Mouse (Mus musculus) CD4-positive, CD25-positive, alpha-beta regulatory T cell, adult 2 months (primary cell): ENCODE results near the gene Zfp14.

Source experiments
- DNase-seq: peaks from one replicate; pipeline ENCODE4 v3.0.0-alpha.2; 2012; ENCODE audit warnings: low read depth, low spot score

The Zfp14 gene

GRCm38 (mm10) chr7:30028572-30028971 lies 22.6 kb downstream of the Zfp14 start:
- DNase-seq, result no peak

- DNase-seq, result no peak
These were observed 23.8 kb downstream of the Zfp14 start for GRCm38 (mm10) chr7:30027331-30027730.

DNA sequence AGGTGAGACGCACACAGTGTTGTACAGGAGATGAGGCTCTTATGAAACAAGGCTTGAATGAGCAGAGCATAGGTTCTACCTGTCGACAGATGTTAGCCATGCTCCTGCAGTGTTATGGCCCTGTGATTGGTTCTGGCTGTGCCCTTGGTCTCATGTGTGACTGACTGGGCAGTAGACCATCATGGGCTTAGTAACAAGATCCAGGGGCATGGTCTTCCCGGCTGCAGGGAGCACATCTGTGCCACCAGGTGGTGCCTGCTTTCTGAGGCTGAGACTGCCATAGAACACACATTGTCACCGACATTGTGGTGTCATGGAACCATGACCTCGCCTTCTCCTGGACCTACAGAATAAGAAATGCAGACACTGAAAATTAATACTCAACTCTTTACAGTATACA lies 25.8 kb downstream of the Zfp14 start:
- peak; percentile 26 for DNase-seq

DNA sequence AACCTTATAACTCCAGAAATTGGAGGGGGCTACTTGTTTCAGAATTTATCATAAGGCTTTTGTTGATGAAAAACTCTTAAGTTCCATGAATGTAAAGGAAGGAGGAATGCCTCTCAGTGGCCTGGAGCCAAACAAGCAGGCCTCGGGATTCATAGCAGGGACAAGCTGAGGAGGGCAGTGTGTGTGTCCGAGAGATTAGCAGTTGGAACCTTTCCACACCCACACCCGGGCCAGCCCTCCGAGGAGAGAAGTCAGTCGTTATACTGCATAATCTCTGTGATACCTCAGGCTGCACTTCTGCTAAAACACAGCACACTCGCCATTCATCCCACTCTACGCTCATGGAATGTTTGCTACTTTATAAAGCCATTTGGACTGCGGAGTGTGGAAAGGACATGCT lies 27.4 kb downstream of the Zfp14 start:
- DNase-seq, result no peak

DNA sequence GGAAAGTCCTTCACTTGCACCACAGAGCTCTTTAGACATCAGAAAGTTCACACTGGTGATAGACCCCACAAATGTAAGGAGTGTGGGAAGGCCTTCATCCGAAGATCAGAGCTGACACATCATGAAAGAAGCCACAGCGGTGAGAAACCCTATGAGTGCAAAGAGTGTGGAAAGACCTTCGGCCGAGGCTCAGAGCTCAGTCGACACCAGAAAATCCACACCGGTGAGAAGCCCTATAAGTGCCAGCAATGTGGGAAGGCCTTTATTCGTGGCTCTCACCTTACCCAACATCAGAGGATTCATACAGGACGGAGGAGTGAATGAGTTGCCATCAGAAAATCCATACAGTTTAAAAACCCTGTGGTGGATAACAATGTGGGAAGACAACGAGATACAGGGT lies 27.9 kb downstream of the Zfp14 start:
- DNase-seq, result no peak

GRCm38 (mm10) chr7:30019543-30019942 lies 31.6 kb downstream of the Zfp14 start:
- DNase-seq, result no peak

DNA sequence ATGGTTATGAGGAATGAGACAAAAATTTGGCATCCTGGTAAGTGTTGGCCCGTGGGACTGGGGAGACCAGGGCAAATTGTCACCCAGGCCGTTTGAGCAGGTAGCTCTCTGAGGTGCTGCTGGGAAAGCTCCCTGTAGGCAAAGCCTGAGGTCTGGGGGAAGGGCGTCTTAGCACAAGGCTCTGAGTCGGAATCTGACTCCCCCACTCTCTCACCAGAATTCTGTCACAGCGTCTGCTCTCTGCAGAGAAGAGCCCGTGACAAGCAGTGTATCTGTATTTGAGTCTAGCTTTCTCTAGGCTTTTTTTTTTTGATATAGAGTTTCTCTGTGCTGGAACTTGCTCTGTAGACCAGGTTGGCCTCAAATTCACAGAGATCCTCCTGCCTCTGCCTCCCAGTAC lies 34.0 kb downstream of the Zfp14 start:
- no peak for DNase-seq

DNA sequence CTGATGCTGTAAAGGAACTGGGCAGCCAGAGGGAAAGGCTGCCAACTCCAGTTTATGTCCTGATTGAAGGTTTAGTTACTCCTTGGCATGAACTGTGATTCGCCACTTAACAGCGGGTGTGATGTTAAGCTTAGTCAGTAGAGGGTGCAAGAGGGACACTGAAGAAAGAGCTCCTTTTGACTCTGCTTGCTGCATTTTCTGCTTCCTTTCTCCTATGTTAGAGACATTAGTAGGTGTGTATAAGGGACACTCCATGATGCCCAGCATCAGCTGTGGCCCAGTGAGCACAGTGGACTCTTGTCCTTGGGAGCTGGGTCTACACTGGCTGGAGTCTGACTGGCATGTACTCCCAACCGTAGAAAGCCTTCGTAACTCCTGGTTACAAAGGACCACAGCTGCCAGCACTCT lies 38.2 kb downstream of the Zfp14 start:
- peak; percentile 69 for DNase-seq

DNA sequence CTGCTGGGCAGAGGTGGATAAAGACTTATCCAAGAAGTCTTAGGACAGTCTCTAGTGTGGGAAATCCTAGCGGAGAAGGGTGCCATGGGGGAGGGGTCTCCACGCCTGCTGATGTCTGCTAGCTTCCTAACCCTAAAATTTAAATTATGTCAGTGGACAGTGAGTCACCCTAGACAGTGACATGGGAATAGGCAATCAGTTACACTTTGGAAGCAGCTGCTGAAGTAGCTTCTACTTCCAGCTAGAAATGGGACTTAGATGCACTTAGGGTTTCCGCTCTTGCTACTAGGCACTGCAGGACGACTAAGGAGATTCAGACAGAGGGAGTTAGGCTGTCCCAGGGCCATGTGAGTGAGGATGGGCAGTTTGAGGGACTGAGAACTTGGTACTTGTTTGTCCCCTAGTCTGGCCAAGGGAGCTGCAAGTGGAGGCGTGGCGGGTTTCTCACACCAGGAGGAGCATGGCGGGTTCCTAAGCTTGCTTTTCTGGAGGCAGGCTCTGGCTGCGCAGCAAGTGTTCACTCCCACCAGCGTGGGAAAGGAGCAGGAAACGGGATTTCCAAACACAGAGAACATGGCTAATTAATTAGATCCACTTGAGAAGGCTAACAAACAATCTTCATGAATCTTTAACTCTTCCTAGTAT lies 40.5 kb downstream of the Zfp14 start:
- no peak for DNase-seq

DNA sequence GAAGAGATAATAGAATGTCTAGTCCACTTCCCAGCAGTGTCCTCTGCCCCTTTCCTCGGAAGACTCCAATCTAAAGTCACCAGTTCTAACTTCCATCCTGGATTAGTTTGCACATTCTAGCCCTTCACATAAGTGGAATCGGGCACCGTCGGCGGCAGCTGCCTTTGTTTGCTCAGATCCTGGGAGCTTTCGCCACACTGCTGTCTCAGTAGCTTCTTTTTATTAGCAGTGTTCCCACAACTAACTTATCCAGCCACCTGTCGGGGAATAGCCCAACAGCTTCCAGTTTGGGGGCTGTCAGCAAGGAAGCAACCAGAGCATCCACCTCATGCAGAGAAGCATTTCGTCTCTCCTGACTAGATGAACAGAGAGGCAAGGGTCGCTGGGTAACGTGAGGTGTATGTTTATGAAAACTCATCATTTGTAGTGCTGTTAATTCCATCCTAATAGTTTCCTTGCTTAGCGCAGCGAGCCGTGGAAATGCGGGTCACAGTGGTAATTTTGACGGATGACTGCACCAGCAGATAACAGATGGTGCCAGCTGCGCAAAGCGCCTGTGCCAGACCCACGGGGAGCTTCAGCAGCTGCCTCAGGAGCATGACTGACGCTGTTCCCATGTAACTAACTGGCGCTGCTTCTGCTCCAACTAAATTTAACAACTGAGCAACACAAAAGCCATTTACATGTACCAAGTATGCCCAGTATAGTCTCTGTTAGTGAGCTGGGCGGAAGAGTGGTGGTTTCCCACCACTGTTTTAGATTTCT lies 41.7 kb downstream of the Zfp14 start:
- DNase-seq, result no peak

DNA sequence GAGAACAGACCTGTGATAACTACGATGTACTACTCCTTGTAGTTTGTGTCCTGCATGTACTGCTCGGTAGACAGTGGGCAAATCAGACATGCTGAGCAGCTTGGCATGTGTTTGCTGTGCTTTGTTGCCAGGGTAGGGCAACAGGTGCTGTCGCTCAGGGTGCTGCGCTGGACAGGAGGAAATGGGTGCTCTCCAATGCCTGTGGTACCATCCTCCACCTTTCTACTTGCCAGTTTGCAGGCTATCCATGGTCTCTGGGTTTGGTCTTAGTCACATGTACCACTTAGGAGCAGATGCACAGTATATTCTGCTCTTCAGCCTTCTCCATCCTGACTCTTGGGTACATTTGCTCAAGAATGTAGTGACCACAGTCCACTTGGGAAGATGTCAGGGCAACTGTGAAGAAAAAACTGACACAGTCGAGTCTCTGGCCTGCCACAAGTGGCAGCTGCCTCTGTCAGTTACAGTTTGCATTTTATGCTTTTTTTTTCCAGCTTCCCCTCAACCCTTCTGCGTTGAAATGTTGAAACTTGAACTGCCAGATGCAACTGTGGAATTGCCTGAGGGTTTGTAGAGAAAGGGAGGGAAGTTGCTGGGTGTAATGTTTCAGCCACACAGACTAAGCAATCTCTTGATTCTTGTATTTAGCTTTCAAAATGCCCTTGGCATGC lies 43.0 kb downstream of the Zfp14 start:
- DNase-seq, result no peak

GRCm38 (mm10) chr7:30007601-30008000 lies 43.6 kb downstream of the Zfp14 start:
- no peak for DNase-seq

- DNase-seq, result no peak
These were observed 50.6 kb downstream of the Zfp14 start for GRCm38 (mm10) chr7:30000601-30001000.

DNA sequence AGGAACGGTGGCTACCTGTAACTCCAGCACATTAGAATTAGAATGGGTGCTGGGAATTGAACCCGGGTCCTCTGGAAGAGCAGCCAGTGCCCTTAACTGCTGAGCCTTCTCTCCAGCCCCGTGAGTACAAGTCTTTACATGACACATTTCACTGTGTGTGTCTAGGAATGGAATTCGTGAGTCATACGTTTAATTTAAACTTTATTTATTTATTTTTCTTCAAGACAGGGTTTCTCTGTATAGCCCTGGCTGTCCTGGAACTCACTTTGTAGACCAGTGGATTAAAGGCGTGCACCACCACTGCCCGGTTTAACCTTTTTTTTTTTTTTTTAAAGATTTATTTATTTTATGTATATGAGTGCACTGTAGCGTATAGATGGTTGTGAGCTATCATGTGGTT lies 56.0 kb downstream of the Zfp14 start:
- no peak for DNase-seq

DNA sequence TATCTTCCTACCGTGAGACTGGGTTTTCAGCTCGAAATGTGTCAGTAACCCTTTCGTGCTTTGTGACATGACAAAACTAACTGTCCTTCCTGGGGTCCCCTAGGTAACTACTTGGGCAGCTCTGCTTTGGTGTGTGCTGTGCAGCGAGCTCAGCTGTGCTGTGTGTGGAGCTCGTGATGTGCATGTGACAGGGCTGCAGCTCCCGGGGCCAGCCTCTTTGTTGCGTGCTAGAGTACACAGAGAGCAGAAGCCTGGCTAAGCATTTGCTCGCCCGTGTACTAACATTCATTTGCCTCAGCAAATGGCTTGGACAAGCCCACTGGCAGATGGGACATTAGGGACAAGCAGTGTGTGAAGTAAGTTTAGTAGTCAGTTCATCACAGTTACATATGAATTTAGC lies 57.8 kb downstream of the Zfp14 start:
- DNase-seq, result no peak

DNA sequence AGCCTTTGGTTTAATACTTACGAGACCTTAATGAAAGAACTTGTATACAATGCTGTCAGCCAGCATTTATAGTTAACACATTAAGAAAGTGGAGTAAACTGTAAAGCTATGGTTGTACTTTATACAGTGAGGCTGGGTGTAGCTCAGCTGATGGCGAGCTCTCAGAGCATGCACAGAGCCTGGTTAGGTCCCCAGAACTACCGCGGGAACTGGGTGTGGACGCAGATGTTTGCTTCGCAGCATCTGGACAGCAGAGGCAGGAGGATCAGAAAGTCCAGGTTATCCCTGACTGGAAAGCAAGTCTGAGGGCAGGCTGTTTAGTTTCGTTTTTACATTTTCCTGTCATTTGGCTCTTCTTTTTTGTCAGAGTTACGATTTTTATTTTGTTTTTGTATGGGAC lies 58.5 kb downstream of the Zfp14 start:
- no peak for DNase-seq

DNA sequence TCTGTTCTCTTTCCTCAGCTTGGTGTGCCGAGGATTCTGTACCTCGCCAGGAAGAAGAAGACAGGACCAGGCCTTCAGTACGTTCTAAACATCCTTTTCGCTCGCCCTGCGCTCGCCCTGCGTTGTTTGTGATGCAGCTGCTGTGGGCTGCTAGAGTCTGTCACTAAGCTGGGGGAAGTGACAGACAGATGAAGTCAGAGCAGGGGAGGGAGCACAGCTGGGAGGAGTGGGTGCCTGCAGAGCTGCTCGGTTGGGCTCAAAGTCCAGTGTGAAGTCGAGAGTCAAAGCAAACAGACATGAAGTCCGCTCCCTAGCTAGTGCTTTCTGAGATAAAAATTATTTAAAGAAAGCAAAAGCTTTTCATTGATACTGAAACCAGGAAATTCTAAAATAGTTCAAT lies 62.1 kb downstream of the Zfp14 start:
- no peak for DNase-seq

GRCm38 (mm10) chr7:29987551-29987950 lies 63.6 kb downstream of the Zfp14 start:
- DNase-seq, result no peak
